Mouse (Mus musculus) liver, embryonic 14.5 days (tissue): ENCODE results near the gene Lysmd4. TPM values are rescaled to one million over a fixed set of nuclear protein-coding genes. Genes with fewer than 3 reads are reported as not detected.

Experiments
- ATAC-seq: fragments of 200-750 bp; cut with Nextera tagmentation; 2 replicates; pipeline ENCODE4 v1.8.0; 2017; ENCODE audit warnings: moderate number of reproducible peaks, mild to moderate bottlenecking, moderate library complexity; ENCODE audit not compliant: insufficient read depth
- DNase-seq, 3 experiments: peaks; one replicate each; pipeline ENCODE4 v3.0.0-alpha.2; 2012 to 2013; ENCODE audit warnings: low read depth in 3 of 3, low spot score in 3 of 3
- H3K27ac ChIP-seq: fragments of 300-500 bp; sonication (generic); 2 replicates; pipeline ENCODE4 v1.5.1; 2014; ENCODE audit warnings: moderate library complexity, mild to moderate bottlenecking, control low read depth, inconsistent platforms
- H3K27me3 ChIP-seq: fragments of 300-500 bp; sonication (generic); 2 replicates; pipeline ENCODE4 v1.6.1; 2014; ENCODE audit warnings: mild to moderate bottlenecking, low read length, moderate library complexity; ENCODE audit not compliant: control insufficient read depth, insufficient read depth
- H3K36me3 ChIP-seq: fragments of 300-500 bp; sonication (generic); replicated peaks from 2 replicates; pipeline ENCODE4 v1.6.1; 2014; ENCODE audit warnings: low read depth; ENCODE audit not compliant: control insufficient read depth, insufficient read depth
- H3K4me1 ChIP-seq, 2 experiments: fragments of 200-500 bp in 1 of 2; fragments of 300-500 bp in 1 of 2; sonication (generic) in 1 of 2; replicated peaks; 2 replicates each; pipeline ENCODE4 v1.6.1; 2012 to 2014; ENCODE audit warnings: antibody characterized with exemption in 1 of 2, inconsistent platforms in 1 of 2, low read length in 1 of 2; ENCODE audit not compliant: control insufficient read depth in 2 of 2, insufficient read depth in 2 of 2
- H3K4me2 ChIP-seq: fragments of 300-500 bp; sonication (generic); 2 replicates; pipeline ENCODE4 v1.6.1; 2014; ENCODE audit warnings: low read depth, mild to moderate bottlenecking, control low read depth, moderate library complexity
- H3K4me3 ChIP-seq, 2 experiments: fragments of 200-500 bp in 1 of 2; fragments of 300-500 bp in 1 of 2; sonication (generic) in 1 of 2; 2 replicates each; pipeline ENCODE4 v1.5.1; 2012 to 2014; ENCODE audit warnings: low read depth in 2 of 2, low read length in 2 of 2, mild to moderate bottlenecking in 2 of 2, control low read depth in 1 of 2, inconsistent platforms in 1 of 2, moderate library complexity in 1 of 2; ENCODE audit not compliant: insufficient read depth in 1 of 2
- H3K9ac ChIP-seq: fragments of 300-500 bp; sonication (generic); replicated peaks from 2 replicates; pipeline ENCODE4 v1.6.1; 2014; ENCODE audit warnings: mild to moderate bottlenecking, control low read depth, moderate library complexity
- H3K9me3 ChIP-seq: fragments of 300-500 bp; sonication (generic); 2 replicates; pipeline ENCODE4 v1.6.1; 2016; ENCODE audit warnings: low read length, mixed read lengths; ENCODE audit not compliant: control insufficient read depth
- CTCF ChIP-seq: IDR thresholded peaks from 2 replicates; pipeline ENCODE4 v1.5.1; 2016; ENCODE audit warnings: antibody characterized with exemption, low read depth, control low read depth
- EP300 ChIP-seq: IDR thresholded peaks from 2 replicates; pipeline ENCODE4 v1.6.1; 2016; ENCODE audit warnings: antibody characterized with exemption, low read depth
- WGBS: fragments of 180-500 bp; shearing (Covaris S2); extraction: QIAGEN DNeasy Blood & Tissue Kit; methylation state at CpG from one replicate; pipeline ENCODE4 v1.1.7; 2014; ENCODE audit not compliant: insufficient replicate concordance; 5-methylcytosine and 5-hydroxymethylcytosine counted together
- polyA plus RNA-seq, 2 experiments: library from polyadenylated mRNA; depleted of rRNA in 1 of 2; stranded (reverse) in 1 of 2; unstranded in 1 of 2; fragments of >200 nt; fragmentation: Nextera tagmentation in 1 of 2; extraction: Ambion mirVana in 1 of 2; gene quantifications; 2 replicates each; pipeline versions ENCODE4 v1.2.1 to v1.2.3; 2012 to 2014

Lysmd4 gene
- polyA plus RNA-seq, 2 experiments = 2.4 to 2.5 TPM

- H3K4me2 ChIP-seq = no peak overlapping the region
- 65% methylated on average over 2 of the region's 2 CpGs for WGBS
- DNase-seq = no peak
- no peak for ATAC-seq
- no peak for TF ChIP-seq CTCF
- no peak for TF ChIP-seq EP300
- no peaks in the 10 kb centered on the region for H3K9me3 ChIP-seq
- H3K27me3 ChIP-seq = no peaks in the 10 kb centered on the region
- H3K4me3 ChIP-seq = no peak overlapping the region
- H3K4me1 ChIP-seq = peaks cover 0 to 5% of the 10 kb centered on the region in 2 experiments; a peak in 2 of 4 replicates
- no peak overlapping the region for H3K9ac ChIP-seq
- H3K27ac ChIP-seq = no peak overlapping the region
- H3K36me3 ChIP-seq = no peaks in the 10 kb centered on the region
These were observed 87.8 kb downstream of the Lysmd4 start for GRCm38 (mm10) chr7:67310151-67310550.

- Histone ChIP-seq H3K27ac (no peak overlapping the region), H3K9ac (no peak overlapping the region), H3K4me3 (no peak overlapping the region), H3K9me3 (no peaks in the 10 kb centered on the region), H3K4me2 (no peak overlapping the region), H3K4me1 (peaks cover 0 to 5% of the 10 kb centered on the region in 2 experiments; a peak in 2 of 4 replicates), H3K27me3 (no peaks in the 10 kb centered on the region), H3K36me3 (no peaks in the 10 kb centered on the region)
- ATAC-seq (no peak), DNase-seq (no peak)
- no peak for TF ChIP-seq EP300
- no peak for TF ChIP-seq CTCF
- WGBS = 29% methylated on average over 3 of the region's 3 CpGs
These were observed 90.9 kb downstream of the Lysmd4 start for GRCm38 (mm10) chr7:67313200-67313599.

- Histone ChIP-seq H3K9me3 (no peaks in the 10 kb centered on the region), H3K27me3 (no peaks in the 10 kb centered on the region), H3K36me3 (no peaks in the 10 kb centered on the region), H3K9ac (no peak overlapping the region), H3K4me2 (no peak overlapping the region), H3K27ac (no peak overlapping the region), H3K4me3 (no peak overlapping the region), H3K4me1 (peaks cover 0 to under 1% of the 10 kb centered on the region in 2 experiments; a peak in 1 of 4 replicates)
- TF ChIP-seq EP300 = no peak
- TF ChIP-seq CTCF = no peak
- DNase-seq = no peak
- no peak for ATAC-seq
These were observed 96.4 kb downstream of the Lysmd4 start for GRCm38 (mm10) chr7:67318697-67319096.

- Histone ChIP-seq H3K4me3 (no peak overlapping the region), H3K9ac (no peak overlapping the region), H3K27me3 (no peaks in the 10 kb centered on the region), H3K36me3 (no peaks in the 10 kb centered on the region), H3K4me2 (no peak overlapping the region), H3K9me3 (no peaks in the 10 kb centered on the region), H3K4me1 (no peaks in the 10 kb centered on the region), H3K27ac (no peak overlapping the region)
- DNase-seq (no peak), ATAC-seq (no peak)
- TF ChIP-seq EP300 (no peak), CTCF (no peak)
- WGBS = 50% methylated on average over 1 of the region's 1 CpGs
These were observed 98.0 kb downstream of the Lysmd4 start for GRCm38 (mm10) chr7:67320359-67320758.

GRCm38 (mm10) chr7:67342067-67342625 is 119.8 kb downstream of the Lysmd4 start:
- H3K4me2 ChIP-seq = no peak overlapping the region
- no peak overlapping the region for H3K9ac ChIP-seq
- DNase-seq = peak in 1 of 3 experiments; percentile 36
- no peak overlapping the region for H3K4me3 ChIP-seq
- no peak overlapping the region for H3K27ac ChIP-seq
- no peak; the same call in 1 of the 2 replicates for ATAC-seq
- peaks cover 0 to 5% of the 10 kb centered on the region in 2 experiments; a peak in 2 of 4 replicates for H3K4me1 ChIP-seq
- no peaks in the 10 kb centered on the region for H3K27me3 ChIP-seq
- 63% methylated on average over 7 of the region's 7 CpGs for WGBS
- no peaks in the 10 kb centered on the region for H3K9me3 ChIP-seq
- TF ChIP-seq CTCF = no peak
- no peaks in the 10 kb centered on the region for H3K36me3 ChIP-seq
